Mouse (Mus musculus): ENCODE measurements around the gene Gpx4. TPM values are rescaled to one million over a fixed set of nuclear protein-coding genes. Genes with fewer than 3 reads are reported as not detected.
A peak's percentile ranks its signal among the peaks of the same experiment; 100 is the strongest.

The Gpx4 gene
- polyA plus RNA-seq, 1 experiment from 2014 or later: 1,058 TPM

DNA sequence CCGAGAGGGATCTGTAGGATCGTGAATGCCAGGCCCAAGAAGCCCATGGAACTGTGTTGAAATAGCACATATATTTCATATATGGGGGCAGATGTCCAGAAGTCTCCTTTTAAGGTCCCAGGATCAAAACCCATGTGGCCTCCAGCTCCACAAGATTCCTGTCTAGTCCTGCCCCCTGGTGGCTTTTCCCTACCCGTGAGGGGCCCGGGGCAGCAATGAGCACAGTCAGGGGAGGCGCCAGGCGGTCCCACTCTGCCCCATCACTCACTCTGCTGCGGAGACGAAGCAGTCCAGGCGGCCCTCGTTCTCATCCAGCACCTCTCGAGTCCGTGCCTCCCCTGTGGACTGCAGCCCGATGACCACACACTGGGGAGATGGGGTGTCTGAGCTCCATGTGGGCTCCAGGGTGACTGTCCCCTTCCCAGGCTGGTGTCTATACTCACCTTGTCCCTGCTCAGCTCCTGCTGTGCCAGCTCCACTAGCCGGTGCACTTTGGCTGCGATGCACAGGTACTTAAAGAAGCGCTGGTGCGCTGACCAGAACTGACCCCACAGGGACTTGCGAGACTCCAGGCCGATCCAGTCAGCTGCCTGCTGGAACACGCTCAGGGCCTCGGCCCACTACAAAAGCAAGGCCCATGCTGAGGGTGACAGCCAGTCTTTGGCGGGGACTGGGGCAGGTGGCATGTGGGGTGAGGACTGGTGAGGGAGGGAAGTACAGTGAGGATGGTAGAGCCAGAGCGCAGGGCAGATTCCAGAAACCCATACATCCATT is 17.1 kb downstream of the Gpx4 start:
- Histone ChIP-seq H3K36me3 (ENCODE audit: insufficient read depth, low read length) (peaks cover 29% of the 10 kb centered on the region), H3K4me2 (replicated peaks; ENCODE audit: low read depth, low read length) (no peak overlapping the region), H3K9ac (replicated peaks; ENCODE audit: low read depth) (no peak overlapping the region), H3K4me1 (ENCODE audit: insufficient read depth, low read depth, low read length) (no peaks in the 10 kb centered on the region), H3K27me3 (replicated peaks; ENCODE audit: insufficient read depth, low read length) (no peaks in the 10 kb centered on the region), H3K27ac (ENCODE audit: low read length) (no peak overlapping the region), H3K4me3 (ENCODE audit: low read depth, low read length) (no peak overlapping the region), H3K9me3 (ENCODE audit: low read length) (no peaks in the 10 kb centered on the region)
- TF ChIP-seq EP300 (IDR thresholded peaks at IDR 0.05) (no peak), CTCF (IDR thresholded peaks at IDR 0.05) (peak; percentile 40; the same call in 1 of the 2 replicates)
- ATAC-seq: 0 out of 2 replicates have a peak, but pooled peaks have one; percentile 14
- no peak for DNase-seq (ENCODE audit: low spot score)
- 72% methylated on average over 23 of the region's 23 CpGs for WGBS

GRCm38 (mm10) chr10:80069251-80069650 is 22.3 kb downstream of the Gpx4 start:
- Histone ChIP-seq H3K4me2 (replicated peaks; ENCODE audit: low read depth, low read length) (no peak overlapping the region), H3K27me3 (replicated peaks; ENCODE audit: insufficient read depth, low read length) (no peaks in the 10 kb centered on the region), H3K27ac (ENCODE audit: low read length) (no peak overlapping the region), H3K4me1 (ENCODE audit: insufficient read depth, low read depth, low read length) (peaks cover 30% of the 10 kb centered on the region), H3K9me3 (ENCODE audit: low read length) (no peaks in the 10 kb centered on the region), H3K36me3 (ENCODE audit: insufficient read depth, low read length) (peaks cover 11% of the 10 kb centered on the region), H3K9ac (replicated peaks; ENCODE audit: low read depth) (no peak overlapping the region), H3K4me3 (ENCODE audit: low read depth, low read length) (no peak overlapping the region)
- ATAC-seq (no peak), DNase-seq (ENCODE audit: low spot score) (no peak)
- no peak for TF ChIP-seq EP300 (IDR thresholded peaks at IDR 0.05)
- TF ChIP-seq CTCF (IDR thresholded peaks at IDR 0.05): no peak
- 90% methylated on average over 6 of the region's 7 CpGs for WGBS

GRCm38 (mm10) chr10:80069948-80070450 is 23.0 kb downstream of the Gpx4 start:
- Histone ChIP-seq H3K4me1 (ENCODE audit: insufficient read depth, low read depth, low read length) (peaks cover 36% of the 10 kb centered on the region), H3K27ac (ENCODE audit: low read length) (0 out of 2 replicates have a peak overlapping the region, but pooled peaks have one; percentile 93), H3K4me3 (ENCODE audit: low read depth, low read length) (no peak overlapping the region), H3K9me3 (ENCODE audit: low read length) (no peaks in the 10 kb centered on the region), H3K4me2 (replicated peaks; ENCODE audit: low read depth, low read length) (no peak overlapping the region), H3K36me3 (ENCODE audit: insufficient read depth, low read length) (peaks cover 6% of the 10 kb centered on the region), H3K27me3 (replicated peaks; ENCODE audit: insufficient read depth, low read length) (no peaks in the 10 kb centered on the region), H3K9ac (replicated peaks; ENCODE audit: low read depth) (no peak overlapping the region)
- 88% methylated on average over 4 of the region's 4 CpGs for WGBS
- TF ChIP-seq CTCF (IDR thresholded peaks at IDR 0.05): no peak
- no peak for TF ChIP-seq EP300 (IDR thresholded peaks at IDR 0.05)
- no peak for ATAC-seq
- no peak for DNase-seq (ENCODE audit: low spot score)

DNA sequence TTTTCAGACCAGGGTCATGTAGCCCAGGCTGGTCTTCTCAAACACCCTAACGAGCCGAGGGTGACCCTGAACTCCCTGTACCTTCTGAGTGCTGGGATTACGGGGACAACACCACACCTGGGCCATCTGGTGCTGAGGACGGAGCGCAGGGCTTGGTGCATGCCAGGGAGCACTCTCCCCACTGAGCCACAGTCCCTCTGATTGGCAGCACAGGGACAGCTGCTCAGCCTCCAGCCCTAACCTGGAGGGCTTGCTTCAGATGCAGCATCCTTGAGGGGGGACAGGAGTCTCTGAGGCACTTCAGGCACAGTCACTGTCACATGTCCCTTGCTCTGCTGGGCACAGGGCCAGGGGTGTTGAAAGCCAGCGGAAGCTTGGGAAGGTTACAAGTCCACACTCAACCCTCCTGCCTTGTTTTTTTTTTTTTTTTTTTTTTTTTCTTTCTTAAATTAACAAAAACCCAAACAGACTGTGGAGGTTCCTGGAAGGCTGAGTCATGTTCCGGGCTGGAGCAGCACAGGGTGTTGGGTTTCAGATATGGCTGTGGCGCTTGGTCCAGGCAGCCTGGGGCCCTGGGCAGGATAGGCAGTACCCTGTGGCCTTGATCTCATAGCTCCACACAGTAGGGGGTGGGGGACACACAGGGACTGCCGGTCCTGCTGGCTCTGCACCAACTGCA is 24.0 kb downstream of the Gpx4 start:
- H3K9ac ChIP-seq (replicated peaks; ENCODE audit: low read depth): no peak overlapping the region
- 35% methylated on average over 9 of the region's 9 CpGs for WGBS
- peak; percentile 94 for DNase-seq (ENCODE audit: low spot score)
- H3K27me3 ChIP-seq (replicated peaks; ENCODE audit: insufficient read depth, low read length): no peaks in the 10 kb centered on the region
- H3K9me3 ChIP-seq (ENCODE audit: low read length): no peaks in the 10 kb centered on the region
- H3K4me2 ChIP-seq (replicated peaks; ENCODE audit: low read depth, low read length): 0 out of 2 replicates have a peak overlapping the region, but pooled peaks have one; percentile 18
- peaks cover 42% of the 10 kb centered on the region for H3K4me1 ChIP-seq (ENCODE audit: insufficient read depth, low read depth, low read length)
- TF ChIP-seq EP300 (IDR thresholded peaks at IDR 0.05): peak; percentile 95
- peak; percentile 11; the same call in 1 of the 2 replicates for TF ChIP-seq CTCF (IDR thresholded peaks at IDR 0.05)
- peaks cover 3% of the 10 kb centered on the region for H3K36me3 ChIP-seq (ENCODE audit: insufficient read depth, low read length)
- H3K27ac ChIP-seq (ENCODE audit: low read length): peak overlapping the region; percentile 93
- H3K4me3 ChIP-seq (ENCODE audit: low read depth, low read length): no peak overlapping the region
- ATAC-seq: peak; percentile 82

DNA sequence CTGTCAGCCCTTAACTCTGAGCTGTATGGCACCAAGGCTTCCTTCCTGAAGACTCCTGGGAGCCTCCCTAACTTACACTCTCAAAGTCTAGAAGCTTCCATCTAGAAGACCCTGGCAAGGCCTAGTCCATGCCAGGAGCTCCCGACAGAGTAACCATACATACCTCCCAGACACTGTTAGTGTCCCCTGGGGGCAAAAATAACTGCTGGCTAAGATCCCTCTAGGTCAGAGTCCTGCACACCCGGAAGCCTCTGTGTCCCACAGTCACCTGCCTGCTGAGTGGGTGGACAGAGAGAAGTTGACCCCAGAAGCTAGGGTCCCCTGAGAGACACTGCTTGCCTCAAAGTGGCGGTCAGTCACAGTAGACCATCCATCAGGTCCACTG is 24.5 kb downstream of the Gpx4 start:
- H3K4me1 ChIP-seq (ENCODE audit: insufficient read depth, low read depth, low read length): peaks cover 45% of the 10 kb centered on the region
- H3K36me3 ChIP-seq (ENCODE audit: insufficient read depth, low read length): peaks cover 3% of the 10 kb centered on the region
- no peak for TF ChIP-seq EP300 (IDR thresholded peaks at IDR 0.05)
- TF ChIP-seq CTCF (IDR thresholded peaks at IDR 0.05): 0 out of 2 replicates have a peak, but pooled peaks have one; percentile 0
- peak overlapping the region; percentile 18; the same call in 1 of the 2 replicates for H3K4me2 ChIP-seq (replicated peaks; ENCODE audit: low read depth, low read length)
- no peak for ATAC-seq
- 0 out of 2 replicates have a peak overlapping the region, but pooled peaks have one; percentile 12 for H3K9ac ChIP-seq (replicated peaks; ENCODE audit: low read depth)
- H3K27me3 ChIP-seq (replicated peaks; ENCODE audit: insufficient read depth, low read length): no peaks in the 10 kb centered on the region
- no peaks in the 10 kb centered on the region for H3K9me3 ChIP-seq (ENCODE audit: low read length)
- 61% methylated on average over 3 of the region's 3 CpGs for WGBS
- H3K27ac ChIP-seq (ENCODE audit: low read length): peak overlapping the region; percentile 93
- H3K4me3 ChIP-seq (ENCODE audit: low read depth, low read length): no peak overlapping the region
- DNase-seq (ENCODE audit: low spot score): no peak

Measured in lung, postnatal 0 days (tissue).